Mouse (Mus musculus) limb, embryonic 13.5 days (tissue): ENCODE results near the gene Dhcr24. TPM values are rescaled to one million over a fixed set of nuclear protein-coding genes. Genes with fewer than 3 reads are reported as not detected.
A peak's percentile ranks its signal among the peaks of the same experiment; 100 is the strongest.

ENCODE experiments used
- ATAC-seq: fragments of 200-750 bp; cut with Nextera tagmentation; 2 replicates; pipeline ENCODE4 v1.8.0; 2017; ENCODE audit warnings: low read depth, moderate number of reproducible peaks, moderate TSS enrichment; ENCODE audit not compliant: low FRiP score
- H3K27ac ChIP-seq: fragments of 300-500 bp; sonication (generic); 2 replicates; pipeline ENCODE4 v1.5.1; 2015; ENCODE audit warnings: inconsistent platforms, mild to moderate bottlenecking, moderate library complexity
- H3K27me3 ChIP-seq: fragments of 300-500 bp; sonication (generic); 2 replicates; pipeline ENCODE4 v1.6.1; 2015; ENCODE audit warnings: mild to moderate bottlenecking, inconsistent platforms
- H3K36me3 ChIP-seq: fragments of 300-500 bp; sonication (generic); 2 replicates; pipeline ENCODE4 v1.6.1; 2015; ENCODE audit warnings: inconsistent platforms, mild to moderate bottlenecking, moderate library complexity
- H3K4me1 ChIP-seq: fragments of 300-500 bp; sonication (generic); 2 replicates; pipeline ENCODE4 v1.6.1; 2015; ENCODE audit warnings: inconsistent platforms
- H3K4me2 ChIP-seq: fragments of 300-500 bp; sonication (generic); replicated peaks from 2 replicates; pipeline ENCODE4 v1.6.1; 2015; ENCODE audit warnings: inconsistent platforms, mild to moderate bottlenecking, moderate library complexity
- H3K4me3 ChIP-seq: fragments of 300-500 bp; sonication (generic); 2 replicates; pipeline ENCODE4 v1.5.1; 2015; ENCODE audit warnings: moderate library complexity, mild to moderate bottlenecking, inconsistent platforms
- H3K9ac ChIP-seq: fragments of 300-500 bp; sonication (generic); 2 replicates; pipeline ENCODE4 v1.6.1; 2015; ENCODE audit warnings: mild to moderate bottlenecking, inconsistent platforms
- H3K9me3 ChIP-seq: fragments of 300-500 bp; sonication (generic); 2 replicates; pipeline ENCODE4 v1.6.1; 2016; ENCODE audit warnings: inconsistent platforms
- WGBS: fragments of 180-500 bp; shearing (Covaris S2); methylation state at CpG from one replicate; pipeline ENCODE4 v1.1.7; 2015; 5-methylcytosine and 5-hydroxymethylcytosine counted together
- polyA plus RNA-seq: library from polyadenylated mRNA; unstranded; fragments of >200 nt; fragmentation: Nextera tagmentation; extraction: Ambion mirVana; gene quantifications from 2 replicates; pipeline ENCODE4 v1.2.1, GENCODE M21; 2015

Gene Dhcr24
- 5.5 and 6.0 TPM in 2 replicates for polyA plus RNA-seq

DNA sequence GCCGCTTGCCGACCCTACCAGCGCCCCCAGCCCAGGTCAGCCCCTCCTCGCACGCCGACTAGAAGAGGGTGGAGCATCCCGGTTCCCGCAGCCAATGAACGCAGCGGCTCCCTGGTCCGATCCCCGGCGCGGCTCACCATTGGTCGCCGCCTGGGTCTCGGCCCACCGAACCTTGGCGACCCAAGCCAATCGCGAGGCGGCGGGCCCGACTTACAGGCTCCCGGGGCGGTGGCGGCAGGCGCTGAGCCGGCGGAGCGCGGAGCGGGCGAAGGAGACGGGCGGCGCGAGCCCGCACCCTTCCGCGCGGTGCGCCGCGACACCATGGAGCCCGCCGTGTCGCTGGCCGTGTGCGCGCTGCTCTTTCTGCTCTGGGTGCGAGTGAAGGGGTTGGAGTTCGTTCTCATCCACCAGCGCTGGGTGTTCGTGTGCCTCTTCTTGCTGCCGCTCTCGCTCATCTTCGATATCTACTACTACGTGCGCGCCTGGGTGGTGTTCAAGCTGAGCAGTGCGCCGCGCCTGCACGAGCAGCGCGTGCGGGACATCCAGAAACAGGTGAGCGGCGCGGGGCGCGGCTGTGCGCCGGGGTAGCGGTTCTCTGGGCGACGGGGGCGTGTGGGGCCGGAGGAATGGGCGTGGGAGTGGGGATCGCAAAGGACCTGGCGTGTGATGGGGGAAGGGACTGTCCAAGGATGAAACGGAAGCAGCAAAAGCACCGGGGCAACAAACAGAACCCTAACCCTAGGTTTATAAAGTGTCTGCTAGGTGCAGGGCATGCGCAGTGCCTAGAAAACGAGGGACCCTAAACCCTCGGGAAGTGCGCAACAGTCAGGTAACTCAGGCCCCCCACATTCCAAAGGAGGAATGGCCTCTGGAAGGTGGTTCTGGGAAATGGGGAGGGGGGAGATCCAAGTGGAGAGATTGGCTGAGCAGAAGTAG, at the start of gene Dhcr24:
TSS of gene Dhcr24 (plus strand) at position 193 of the 936 bp plus-strand sequence.
- Histone ChIP-seq H3K27ac (peak within 1 kb of the TSS; percentile 86), H3K27me3 (no peaks in the 10 kb centered on the region), H3K9ac (peak within 1 kb of the TSS; percentile 83), H3K4me2 (peak within 1 kb of the TSS; percentile 92), H3K36me3 (peaks cover 23% of the 10 kb centered on the region), H3K4me1 (peaks cover 32% of the 10 kb centered on the region), H3K4me3 (peak within 1 kb of the TSS; percentile 90), H3K9me3 (no peaks in the 10 kb centered on the region)
- WGBS: under 1% methylated on average over 83 of the region's 89 CpGs
- ATAC-seq: peak; percentile 98

DNA sequence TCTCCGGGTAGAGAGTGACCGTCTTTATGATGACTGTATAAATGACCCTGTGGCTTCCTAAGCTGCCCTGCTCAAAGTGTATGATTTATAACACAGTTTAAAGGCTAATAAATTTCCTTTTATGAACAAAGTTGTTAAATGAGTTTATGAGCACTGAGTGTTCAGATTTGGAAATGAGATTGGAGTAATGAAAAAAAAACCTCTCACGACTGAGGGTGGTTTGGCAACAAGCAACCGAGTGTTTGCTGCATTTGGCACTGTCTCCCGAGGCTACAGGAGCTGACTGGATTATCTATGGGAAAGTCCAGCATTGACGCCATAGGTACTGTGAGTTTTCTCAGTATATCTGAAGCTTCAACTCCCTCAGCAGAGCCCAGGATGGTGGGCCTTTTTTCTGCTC, 46.2 kb upstream of the Dhcr24 start:
- Histone ChIP-seq H3K27ac (no peak overlapping the region), H3K4me2 (no peak overlapping the region), H3K9ac (no peak overlapping the region), H3K9me3 (no peaks in the 10 kb centered on the region), H3K27me3 (peaks cover 20% of the 10 kb centered on the region), H3K4me3 (no peak overlapping the region), H3K4me1 (0 out of 2 replicates have a peak, but pooled peaks cover 2% of the 10 kb centered on the region), H3K36me3 (no peaks in the 10 kb centered on the region)
- 45% methylated on average over 6 of the region's 6 CpGs for WGBS
- ATAC-seq: no peak

DNA sequence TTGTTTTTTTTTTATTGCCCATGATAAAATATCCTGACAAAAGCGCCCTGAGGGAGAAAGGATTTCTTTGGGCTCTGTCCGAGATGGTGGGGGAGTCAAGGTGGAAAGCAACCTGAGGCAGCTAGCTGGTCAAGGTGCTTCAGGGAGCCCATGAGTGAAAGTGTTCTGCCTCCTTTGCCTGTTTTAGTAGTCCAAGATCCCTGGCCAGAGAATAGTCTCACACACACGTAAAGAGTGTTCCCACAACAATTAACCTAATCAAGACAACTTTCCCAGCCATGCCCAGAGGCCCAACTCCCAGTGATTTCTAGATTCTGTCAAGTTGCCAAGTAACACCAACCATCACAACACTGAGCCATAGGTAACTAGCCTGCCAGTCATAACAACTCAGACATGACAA, 38.3 kb upstream of the Dhcr24 start:
- Histone ChIP-seq H3K27me3 (no peaks in the 10 kb centered on the region), H3K27ac (no peak overlapping the region), H3K9me3 (no peaks in the 10 kb centered on the region), H3K4me1 (no peaks in the 10 kb centered on the region), H3K36me3 (no peaks in the 10 kb centered on the region), H3K4me3 (no peak overlapping the region), H3K9ac (no peak overlapping the region), H3K4me2 (no peak overlapping the region)
- no peak for ATAC-seq
- WGBS: 57% methylated on average over 3 of the region's 3 CpGs

DNA sequence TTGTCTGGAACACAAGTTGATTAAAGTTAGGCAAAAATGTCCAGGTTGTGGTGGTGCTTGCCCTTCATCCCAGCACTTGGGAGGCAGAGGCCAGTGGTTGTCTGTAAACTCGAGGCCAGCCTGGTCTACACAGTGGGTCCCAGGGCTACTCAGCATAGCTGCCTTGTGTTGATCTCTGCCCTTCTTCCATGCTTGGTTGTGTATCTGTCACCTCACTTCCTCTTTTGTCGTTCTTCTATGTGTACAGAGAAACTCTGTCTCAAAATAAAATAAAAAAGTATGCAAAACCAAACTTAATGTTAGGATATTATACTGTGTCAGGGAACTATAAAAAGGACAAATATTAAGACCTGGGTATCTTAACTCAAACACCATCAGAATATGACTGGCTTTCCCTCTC, 36.7 kb upstream of the Dhcr24 start:
- H3K9me3 ChIP-seq: no peaks in the 10 kb centered on the region
- no peak overlapping the region for H3K4me2 ChIP-seq
- no peak overlapping the region for H3K4me3 ChIP-seq
- no peak for ATAC-seq
- no peaks in the 10 kb centered on the region for H3K27me3 ChIP-seq
- WGBS: 70% methylated on average over 2 of the region's 2 CpGs
- no peak overlapping the region for H3K27ac ChIP-seq
- no peak overlapping the region for H3K9ac ChIP-seq
- no peaks in the 10 kb centered on the region for H3K36me3 ChIP-seq
- H3K4me1 ChIP-seq: no peaks in the 10 kb centered on the region

DNA sequence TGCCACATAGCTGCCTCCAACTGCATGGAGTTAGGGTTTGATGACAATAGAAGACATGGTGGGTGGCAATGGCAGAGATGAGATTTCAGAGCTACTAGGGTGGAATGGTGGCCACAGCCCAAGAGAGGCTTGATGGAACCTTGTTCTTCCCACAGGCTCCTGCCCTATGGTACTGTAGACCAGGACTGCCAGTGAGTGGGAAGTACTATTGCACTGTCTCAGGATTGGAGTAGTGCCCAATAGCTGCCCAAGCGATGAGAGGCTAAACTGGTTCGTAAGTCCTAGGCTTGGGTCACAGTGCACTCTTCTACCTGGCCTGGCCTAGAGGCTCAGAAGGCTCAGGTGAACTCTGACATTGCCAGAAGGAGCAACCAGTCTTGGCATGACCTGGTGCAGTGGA, 35.8 kb upstream of the Dhcr24 start:
- Histone ChIP-seq H3K4me2 (no peak overlapping the region), H3K27ac (no peak overlapping the region), H3K4me1 (peaks cover 5% of the 10 kb centered on the region), H3K4me3 (no peak overlapping the region), H3K36me3 (no peaks in the 10 kb centered on the region), H3K27me3 (no peaks in the 10 kb centered on the region), H3K9ac (no peak overlapping the region), H3K9me3 (no peaks in the 10 kb centered on the region)
- 87% methylated on average over 2 of the region's 2 CpGs for WGBS
- ATAC-seq: no peak

DNA sequence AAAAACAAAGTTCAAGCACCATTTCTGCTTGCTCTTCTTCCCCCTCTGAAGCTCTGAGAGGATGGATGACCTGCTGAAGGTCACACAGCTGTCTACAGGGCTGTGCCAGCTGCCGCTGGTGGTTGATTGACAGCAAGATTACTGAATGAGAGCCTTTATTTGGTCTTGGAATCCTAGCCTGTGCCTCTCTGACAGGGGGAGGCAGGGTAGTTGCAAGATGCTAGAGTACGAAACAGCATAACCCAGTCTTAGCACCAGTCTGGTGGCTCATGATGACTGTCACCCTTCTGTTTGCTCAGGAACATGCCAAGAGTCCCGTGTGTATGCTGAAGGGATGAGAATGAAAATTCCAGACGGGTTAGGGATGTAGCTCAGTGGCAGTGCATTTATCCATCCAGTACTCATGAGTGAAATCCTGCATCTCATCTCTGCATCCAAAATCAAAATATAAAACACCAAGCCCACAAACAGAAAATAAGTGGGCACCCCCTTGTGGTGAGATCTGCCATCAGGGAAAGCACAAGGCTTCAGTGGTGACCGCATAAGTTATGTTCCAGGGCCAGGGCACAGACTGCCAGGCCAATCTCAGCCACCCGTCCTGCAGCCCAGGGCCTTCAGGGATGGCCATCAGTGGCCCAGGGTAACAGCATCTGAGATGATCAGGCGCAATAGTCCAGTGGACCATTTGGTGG, 32.8 kb upstream of the Dhcr24 start:
- 70% methylated on average over 7 of the region's 7 CpGs for WGBS

DNA sequence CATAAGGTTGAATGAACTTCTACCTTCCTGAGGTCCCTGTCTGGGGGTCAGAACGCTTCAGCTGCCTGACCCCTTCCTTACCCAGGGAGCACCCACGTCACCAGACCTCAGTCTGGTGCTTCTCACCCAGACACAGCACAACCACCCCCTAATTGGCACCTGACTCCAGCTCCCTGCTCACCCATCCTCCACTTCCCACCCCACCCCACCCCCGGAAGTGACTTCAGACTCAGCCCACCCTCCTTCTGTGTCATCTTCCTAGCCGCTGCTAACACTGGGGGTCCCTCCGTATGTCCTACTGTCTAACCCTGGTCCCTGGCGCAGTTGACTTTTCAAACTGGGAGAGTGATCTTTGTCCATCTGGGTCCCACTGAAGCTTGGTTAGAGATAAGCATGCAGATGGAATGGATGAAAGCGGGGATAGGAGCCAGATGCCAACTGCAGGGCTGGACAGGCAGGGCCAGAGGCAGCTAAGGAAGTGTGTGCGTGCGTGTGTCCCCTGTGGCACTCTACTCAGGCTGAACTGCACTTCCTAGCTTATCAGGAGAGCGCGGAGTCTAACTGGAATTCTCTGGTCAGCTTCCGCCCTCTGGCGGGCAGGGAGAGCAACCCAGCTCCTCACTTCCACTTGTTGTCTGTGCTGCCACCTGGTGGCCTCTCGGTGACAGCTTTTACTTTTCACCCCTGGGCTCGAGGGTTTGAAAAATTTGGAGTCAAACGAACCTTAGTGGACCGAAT, 31.3 kb upstream of the Dhcr24 start:
- peak; percentile 79 for ATAC-seq

More for the DNA sequence above, 32.8 kb upstream of the Dhcr24 start:
- Histone ChIP-seq H3K4me3 (no peak overlapping the region), H3K9me3 (no peaks in the 10 kb centered on the region), H3K4me1 (peaks cover 5% of the 10 kb centered on the region), H3K9ac (no peak overlapping the region), H3K36me3 (no peaks in the 10 kb centered on the region), H3K27me3 (no peaks in the 10 kb centered on the region), H3K27ac (no peak overlapping the region), H3K4me2 (no peak overlapping the region)
- ATAC-seq: no peak

DNA sequence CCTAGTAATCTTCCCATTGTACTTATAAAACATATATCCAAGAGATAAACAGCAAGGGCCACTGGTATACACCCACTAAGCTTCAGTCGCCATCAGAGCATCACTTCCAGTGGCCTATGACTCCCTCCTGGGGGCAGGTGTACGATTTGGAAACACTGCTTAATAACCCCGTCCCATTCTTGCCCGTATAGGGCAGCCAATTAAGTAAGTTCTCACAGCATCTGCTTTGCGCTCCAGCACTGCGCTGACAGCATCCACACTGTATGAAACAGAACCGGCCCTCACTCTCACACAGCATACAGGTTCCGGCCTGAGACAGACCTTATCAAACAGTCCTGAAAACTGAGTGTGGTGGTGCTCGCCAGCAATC, 30.7 kb upstream of the Dhcr24 start:
- Histone ChIP-seq H3K27ac (no peak overlapping the region), H3K4me3 (no peak overlapping the region), H3K4me1 (peaks cover 5% of the 10 kb centered on the region), H3K9me3 (no peaks in the 10 kb centered on the region), H3K36me3 (no peaks in the 10 kb centered on the region), H3K27me3 (no peaks in the 10 kb centered on the region), H3K9ac (no peak overlapping the region), H3K4me2 (no peak overlapping the region)
- 64% methylated on average over 9 of the region's 9 CpGs for WGBS
- peak; percentile 55 for ATAC-seq

More for the DNA sequence above, 31.3 kb upstream of the Dhcr24 start:
- Histone ChIP-seq H3K4me2 (peak overlapping the region; percentile 60), H3K27me3 (no peaks in the 10 kb centered on the region), H3K4me3 (peak overlapping the region; percentile 26), H3K36me3 (no peaks in the 10 kb centered on the region), H3K27ac (no peak overlapping the region), H3K4me1 (peaks cover 5% of the 10 kb centered on the region), H3K9me3 (no peaks in the 10 kb centered on the region), H3K9ac (peak overlapping the region; percentile 61)
- WGBS: 17% methylated on average over 17 of the region's 17 CpGs

DNA sequence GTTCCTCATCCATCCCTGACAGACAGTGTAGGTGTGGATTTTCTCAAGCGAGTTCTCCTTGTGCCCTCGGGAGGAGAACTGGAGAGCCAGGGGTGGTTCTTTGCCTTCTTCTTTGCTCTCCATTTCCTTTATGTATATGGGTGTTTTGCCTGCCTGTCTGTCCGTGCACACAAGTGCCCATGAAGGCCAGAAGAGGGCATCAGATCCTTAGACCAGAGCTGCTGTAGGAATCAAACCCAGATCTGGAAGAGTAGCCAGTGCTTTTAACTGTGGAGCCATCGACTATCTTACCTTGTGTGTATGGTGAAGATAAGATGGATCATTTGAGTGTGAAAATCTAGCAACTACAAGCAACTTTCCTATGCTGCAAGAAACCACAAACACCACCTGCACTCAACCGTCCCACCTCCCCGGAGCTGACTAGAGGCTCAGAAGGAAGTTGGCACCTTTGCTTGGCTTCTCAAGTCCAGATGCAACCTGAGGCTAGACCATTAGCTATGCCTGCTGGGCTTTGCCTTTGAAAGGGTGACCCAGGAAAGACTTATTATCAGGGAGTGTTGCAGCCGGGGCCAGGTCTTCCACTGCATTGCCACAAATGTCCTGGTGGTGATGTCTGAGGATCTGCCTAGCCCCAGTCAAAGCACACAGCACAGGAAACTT, 27.3 kb upstream of the Dhcr24 start:
- no peak for ATAC-seq
- Histone ChIP-seq H3K4me1 (peaks cover 5% of the 10 kb centered on the region), H3K27ac (no peak overlapping the region), H3K36me3 (no peaks in the 10 kb centered on the region), H3K4me3 (no peak overlapping the region), H3K4me2 (no peak overlapping the region), H3K27me3 (no peaks in the 10 kb centered on the region), H3K9me3 (no peaks in the 10 kb centered on the region), H3K9ac (no peak overlapping the region)
- WGBS: 60% methylated on average over 7 of the region's 7 CpGs

DNA sequence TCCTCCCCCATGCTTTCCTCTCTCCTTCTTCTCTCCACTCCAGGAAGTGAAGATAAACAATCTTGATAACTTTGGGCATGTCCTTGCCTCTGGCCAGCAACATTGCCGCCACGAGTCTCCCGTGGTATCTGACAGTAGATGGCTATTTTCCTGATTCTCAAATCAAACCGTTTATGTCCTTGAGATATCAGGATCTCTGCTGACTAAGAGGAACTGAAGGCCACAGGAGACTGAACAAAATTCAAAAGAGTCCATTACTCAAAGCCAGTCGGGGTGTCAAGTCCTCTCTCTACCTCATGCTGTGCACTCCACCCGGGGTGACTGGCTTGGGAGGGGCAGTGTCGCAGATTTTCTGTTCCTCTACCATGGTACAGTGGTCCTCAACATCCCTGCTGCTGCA, 26.6 kb upstream of the Dhcr24 start:
- Histone ChIP-seq H3K36me3 (no peaks in the 10 kb centered on the region), H3K4me1 (peaks cover 4% of the 10 kb centered on the region), H3K9me3 (no peaks in the 10 kb centered on the region), H3K4me3 (no peak overlapping the region), H3K27me3 (no peaks in the 10 kb centered on the region), H3K9ac (no peak overlapping the region), H3K4me2 (no peak overlapping the region), H3K27ac (no peak overlapping the region)
- no peak for ATAC-seq
- WGBS: 70% methylated on average over 7 of the region's 7 CpGs

DNA sequence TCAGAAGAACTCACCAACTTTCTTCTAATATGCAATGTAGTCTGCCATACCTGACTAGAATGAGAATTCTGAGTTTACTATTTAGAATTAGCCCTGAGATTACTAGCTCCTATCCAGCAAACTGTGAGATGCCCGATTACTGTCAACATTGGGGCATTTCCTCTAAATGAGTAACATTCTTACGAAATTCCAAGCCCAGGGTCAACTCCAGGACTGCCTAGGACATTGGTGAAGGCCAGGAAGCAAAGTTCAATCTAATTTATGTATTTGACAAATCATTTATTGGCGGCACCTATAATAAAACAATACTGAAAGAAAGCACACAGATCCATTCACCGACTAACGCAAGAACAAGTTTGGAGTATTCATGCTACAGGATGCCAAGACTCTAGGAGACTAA, 21.1 kb upstream of the Dhcr24 start:
- ATAC-seq: no peak
- no peaks in the 10 kb centered on the region for H3K9me3 ChIP-seq
- no peak overlapping the region for H3K27ac ChIP-seq
- H3K4me2 ChIP-seq: no peak overlapping the region
- no peak overlapping the region for H3K4me3 ChIP-seq
- no peaks in the 10 kb centered on the region for H3K27me3 ChIP-seq
- H3K9ac ChIP-seq: no peak overlapping the region
- no peaks in the 10 kb centered on the region for H3K36me3 ChIP-seq
- no peaks in the 10 kb centered on the region for H3K4me1 ChIP-seq
- 86% methylated on average over 5 of the region's 5 CpGs for WGBS
